Mouse (Mus musculus): ENCODE data around the gene Cldn16. TPM values are rescaled to one million over a fixed set of nuclear protein-coding genes. Genes with fewer than 3 reads are reported as not detected.

The Cldn16 gene
- polyA plus RNA-seq (2014; fragmentation: Illumina TruSeq; extraction: RNeasy Lipid Tissue Mini Kit (QIAGEN cat#74804); ENCODE audit: low read depth, low replicate concordance): not detected

GRCm38 (mm10) chr16:26462835-26463234, at the start of gene Cldn16:
Cldn16 (plus strand) TSS chr16:26463135.

GRCm38 (mm10) chr16:26526669-26527068, 63.7 kb downstream of the Cldn16 start, which contains the start of gene Tmem207:
Tmem207 (minus strand) TSS chr16:26526769.

Other genes with a start within 250 kb of the Cldn16 start
- 7.3 TPM for gene Cldn1, start 91.3 kb upstream of the Cldn16 start, polyA plus RNA-seq (2014; fragmentation: Illumina TruSeq; extraction: RNeasy Lipid Tissue Mini Kit (QIAGEN cat#74804); ENCODE audit: low read depth, low replicate concordance)
- not detected for gene Tmem207, start 63.6 kb downstream of the Cldn16 start, polyA plus RNA-seq (2014; fragmentation: Illumina TruSeq; extraction: RNeasy Lipid Tissue Mini Kit (QIAGEN cat#74804); ENCODE audit: low read depth, low replicate concordance)
- gene Il1rap, start 118.6 kb downstream of the Cldn16 start, polyA plus RNA-seq (2014; fragmentation: Illumina TruSeq; extraction: RNeasy Lipid Tissue Mini Kit (QIAGEN cat#74804); ENCODE audit: low read depth, low replicate concordance): 32.6 TPM

Measured in sigmoid colon, adult 10 weeks (tissue).